Mouse (Mus musculus): ENCODE measurements at regions not wholly inside any gene's neighbourhood (a gene's known extent, or its start where the extent isn't known, plus 50 kb on each side); places are given as distances from the start of the nearest gene placed in this dataset.

- no peak for DNase-seq (ENCODE audit: low spot score)
Observed at GRCm38 (mm10) chr19:57541693-57542314, 69.0 kb upstream of the Atrnl1 start.

- no peak for DNase-seq (ENCODE audit: low spot score)
Observed at GRCm38 (mm10) chr19:57542506-57542905, 68.3 kb upstream of the Atrnl1 start.

- DNase-seq (ENCODE audit: low spot score) = peak; percentile 85
Observed at GRCm38 (mm10) chr19:57543681-57544214, 67.1 kb upstream of the Atrnl1 start.

- peak; percentile 65 for DNase-seq (ENCODE audit: low spot score)
Observed at GRCm38 (mm10) chr19:57544229-57544879, 66.5 kb upstream of the Atrnl1 start.

GRCm38 (mm10) chr19:57545071-57545470 is 65.8 kb upstream of the Atrnl1 start:
- DNase-seq (ENCODE audit: low spot score) = no peak

- DNase-seq (ENCODE audit: low spot score) = no peak
Observed at GRCm38 (mm10) chr19:57546039-57546438, 64.8 kb upstream of the Atrnl1 start.

GRCm38 (mm10) chr19:57546519-57546918 is 64.3 kb upstream of the Atrnl1 start:
- DNase-seq (ENCODE audit: low spot score) = no peak

GRCm38 (mm10) chr19:57548093-57548492 is 62.7 kb upstream of the Atrnl1 start:
- no peak for DNase-seq (ENCODE audit: low spot score)

GRCm38 (mm10) chr19:57548661-57549060 is 62.2 kb upstream of the Atrnl1 start:
- DNase-seq (ENCODE audit: low spot score) = peak; percentile 55

- DNase-seq (ENCODE audit: low spot score) = no peak
Observed at GRCm38 (mm10) chr19:57552964-57553740, 57.7 kb upstream of the Atrnl1 start.

- DNase-seq (ENCODE audit: low spot score) = no peak
Observed at GRCm38 (mm10) chr19:57554086-57554485, 56.7 kb upstream of the Atrnl1 start.

GRCm38 (mm10) chr19:57555313-57555712 is 55.5 kb upstream of the Atrnl1 start:
- no peak for DNase-seq (ENCODE audit: low spot score)

GRCm38 (mm10) chr19:57558420-57558967 is 52.3 kb upstream of the Atrnl1 start:
- DNase-seq (ENCODE audit: low spot score) = no peak

- peak; percentile 38 for DNase-seq (ENCODE audit: low spot score)
Observed at GRCm38 (mm10) chr19:57560757-57561156, 50.1 kb upstream of the Atrnl1 start.
